Mouse (Mus musculus): ENCODE results near the gene Aoah.

- no peak for TF ChIP-seq CTCF (conservative IDR thresholded peaks at IDR 0.05 in 1 of 2, IDR thresholded peaks at IDR 0.05 in 1 of 2; ENCODE audit: low read depth in 2 of 2, low read length in 2 of 2)
- TF ChIP-seq NELFE (IDR thresholded peaks at IDR 0.05; ENCODE audit: low read depth, low read length), result no peak
- no peak for TF ChIP-seq EP300 (IDR thresholded peaks at IDR 0.05; ENCODE audit: low read length)
- TF ChIP-seq POLR2A (IDR thresholded peaks at IDR 0.05; ENCODE audit: low read depth, low read length), result no peak
- no peak for TF ChIP-seq ETS1 (conservative IDR thresholded peaks at IDR 0.05; ENCODE audit: low read depth, low read length)
- TF ChIP-seq USF2 (conservative IDR thresholded peaks at IDR 0.05; ENCODE audit: low read depth, low read length), result no peak
- TF ChIP-seq PAX5 (IDR thresholded peaks at IDR 0.05; ENCODE audit: low read length), result no peak
- no peak for TF ChIP-seq ZKSCAN1 (IDR thresholded peaks at IDR 0.05; ENCODE audit: borderline replicate concordance, low read depth, low read length)
- no peak for TF ChIP-seq KAT2A (IDR thresholded peaks at IDR 0.05; ENCODE audit: insufficient replicate concordance, low read length)
- TF ChIP-seq ZMIZ1 (IDR thresholded peaks at IDR 0.05; ENCODE audit: low read depth, low read length), result no peak
- no peak for TF ChIP-seq CHD2 (IDR thresholded peaks at IDR 0.05; ENCODE audit: low read length)
These were observed 142.1 kb downstream of the Aoah start for GRCm38 (mm10) chr13:20936016-20936415.

Data from CH12.LX (cell line).